Mouse (Mus musculus) naive thymus-derived CD4-positive, alpha-beta T cell, adult 2 months (primary cell): ENCODE data around the gene Hectd2.

Experiments
- DNase-seq: peaks from one replicate; pipeline ENCODE4 v3.0.0-alpha.2; 2011; ENCODE audit warnings: low read depth

Hectd2 gene

GRCm38 (mm10) chr19:36652686-36653085, 98.2 kb downstream of the Hectd2 start:
- DNase-seq: no peak

- DNase-seq: no peak
These were observed 108.3 kb downstream of the Hectd2 start for GRCm38 (mm10) chr19:36662734-36663133.

DNA sequence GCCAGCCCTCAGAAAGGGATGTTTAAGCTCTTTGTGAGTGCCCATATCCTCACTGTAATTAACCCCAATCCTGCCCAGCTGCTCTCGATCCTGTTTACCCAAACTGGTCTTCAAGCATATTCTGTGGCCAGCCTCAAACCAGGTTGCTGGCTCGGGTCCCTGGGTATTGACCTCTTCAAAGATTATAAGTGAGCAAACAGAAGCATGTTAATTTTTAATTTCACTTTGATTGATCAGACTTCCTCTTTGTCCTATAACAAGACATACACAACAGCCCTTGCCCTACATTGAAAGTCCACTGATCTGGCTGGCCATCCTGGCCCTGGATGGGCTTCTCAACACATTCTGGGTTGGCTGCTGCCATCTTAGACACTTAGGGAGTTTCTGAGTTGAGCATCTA, 109.5 kb downstream of the Hectd2 start:
- DNase-seq: no peak

- DNase-seq: no peak
These were observed 110.0 kb downstream of the Hectd2 start for GRCm38 (mm10) chr19:36664417-36664816.

- DNase-seq: no peak
These were observed 110.8 kb downstream of the Hectd2 start for GRCm38 (mm10) chr19:36665206-36665605.

DNA sequence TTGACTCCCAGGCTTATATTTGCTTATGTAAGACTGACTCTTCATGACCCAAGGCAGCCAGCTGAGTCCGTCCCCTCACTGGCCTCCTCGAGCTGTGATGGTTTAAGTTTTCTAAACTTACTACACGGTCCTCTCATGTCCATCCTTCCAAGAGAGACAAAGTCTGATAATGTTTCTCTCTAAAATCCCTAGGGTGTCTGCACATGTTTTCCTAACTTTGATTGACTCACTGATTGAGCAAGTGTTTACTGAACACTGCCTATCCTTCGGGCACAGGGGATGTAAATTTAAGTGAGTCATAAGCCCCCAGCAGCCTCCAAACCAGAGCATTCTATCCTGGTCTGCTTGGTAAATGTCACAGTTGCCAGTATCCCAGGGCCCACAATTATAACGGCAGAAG, 111.2 kb downstream of the Hectd2 start:
- no peak for DNase-seq

DNA sequence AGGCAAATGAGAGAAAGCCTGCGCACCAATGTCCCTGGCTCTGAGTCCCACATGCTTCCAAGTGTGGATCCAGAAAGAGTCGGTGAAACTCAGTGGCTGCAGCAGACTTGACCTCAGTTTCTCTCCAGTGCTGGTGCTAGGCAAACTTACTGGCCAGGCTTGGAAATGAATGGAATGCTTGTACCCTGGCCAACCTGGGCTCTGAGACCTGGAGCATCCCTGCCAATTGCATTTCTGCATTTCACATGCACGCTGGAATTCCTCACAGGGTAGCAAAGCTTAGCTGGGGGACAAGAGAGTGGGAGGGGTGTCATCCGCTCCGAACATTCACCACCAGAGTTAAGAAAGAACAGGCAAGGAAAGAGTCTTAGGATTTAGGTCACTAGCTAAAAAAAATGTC, 112.0 kb downstream of the Hectd2 start:
- DNase-seq: no peak

DNA sequence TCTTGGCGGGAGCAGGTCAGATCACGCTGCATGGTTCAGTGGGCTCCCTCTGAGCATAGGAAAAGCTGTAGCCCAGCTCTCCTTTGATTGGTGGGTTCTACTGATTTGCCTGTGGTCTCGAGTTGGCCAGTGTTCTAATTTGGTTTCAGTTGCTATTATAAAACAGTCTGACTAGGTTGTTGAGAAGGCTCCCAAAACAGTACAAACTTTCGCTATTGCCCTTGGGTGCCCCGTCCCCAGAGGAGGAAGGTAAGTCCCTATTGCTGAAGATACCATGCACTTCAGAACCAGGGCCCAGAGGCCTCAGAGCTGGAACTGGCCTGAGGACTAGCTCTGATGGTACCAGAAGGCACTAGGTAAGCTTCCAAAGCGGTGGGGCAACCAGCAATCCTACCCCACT, 112.9 kb downstream of the Hectd2 start:
- DNase-seq: no peak

DNA sequence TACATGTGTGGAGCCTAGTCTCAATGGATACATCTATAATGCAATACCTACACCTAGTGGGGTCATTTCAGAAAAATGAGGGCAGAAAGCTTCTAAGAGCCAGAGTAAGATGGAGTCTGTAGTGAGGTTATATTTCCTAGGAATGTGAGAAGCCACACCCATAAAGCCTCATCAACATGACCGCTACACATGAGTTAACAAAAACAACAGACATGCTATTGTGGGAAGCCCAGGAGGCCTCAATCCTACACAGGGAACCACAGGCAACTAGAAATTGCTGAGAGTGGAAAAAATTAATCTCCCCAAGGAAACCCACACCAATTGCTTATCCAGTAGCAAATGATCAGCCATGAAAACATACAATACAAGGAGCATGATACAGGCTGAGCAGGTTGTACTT, 113.7 kb downstream of the Hectd2 start:
- no peak for DNase-seq

DNA sequence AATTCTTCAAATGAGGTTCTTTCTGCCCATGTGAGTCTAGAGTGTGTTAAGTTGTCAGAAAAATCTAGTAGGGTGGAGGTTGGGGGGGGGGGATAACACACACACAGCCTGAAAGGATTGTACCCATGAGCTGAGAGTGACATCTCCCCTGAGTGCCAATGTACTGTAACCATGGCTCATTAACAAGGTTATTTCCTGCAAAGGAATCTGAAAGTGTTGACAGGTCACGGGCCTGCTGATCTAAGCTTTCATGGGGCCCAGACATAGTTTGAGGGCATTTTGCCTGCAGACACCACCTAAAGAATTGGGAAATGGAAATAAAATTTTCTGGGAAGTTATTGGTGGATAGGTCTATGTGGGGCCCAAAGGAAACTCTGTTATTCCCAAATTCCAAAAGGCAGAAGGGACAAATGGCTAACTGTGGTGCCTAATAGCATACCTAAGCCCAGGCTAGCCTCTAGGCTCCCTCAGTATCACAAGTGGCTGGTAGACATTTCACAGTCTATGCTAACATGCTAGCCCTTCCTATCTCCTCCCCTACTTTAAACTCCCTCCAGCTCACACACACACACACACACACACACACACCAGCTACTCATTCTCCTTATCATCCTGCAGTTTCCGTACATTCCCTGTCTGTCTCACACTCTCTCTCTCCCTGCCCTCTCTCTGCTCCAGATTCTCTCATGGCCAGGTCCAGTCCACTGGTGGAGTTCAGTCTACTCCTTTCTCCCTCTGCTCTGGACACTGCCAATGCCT, 114.6 kb downstream of the Hectd2 start:
- DNase-seq: no peak

- no peak for DNase-seq
These were observed 115.4 kb downstream of the Hectd2 start for GRCm38 (mm10) chr19:36669720-36670451.
